Mouse (Mus musculus): ENCODE data around the gene Snx8. TPM values are rescaled to one million over a fixed set of nuclear protein-coding genes. Genes with fewer than 3 reads are reported as not detected.

Snx8 gene
- polyA plus RNA-seq (2015; fragmentation: Nextera tagmentation; extraction: Ambion mirVana), result 35.9 and 45.2 TPM in 2 replicates

GRCm38 (mm10) chr5:140388588-140389576 lies at the start of gene Snx8:
Gene Snx8, minus strand, starts transcription at chr5:140389262.
- peak within 1 kb of the TSS; percentile 68 for H3K4me2 ChIP-seq (ENCODE audit: low read depth, low read length)
- WGBS, result 1% methylated on average over 62 of the region's 63 CpGs
- no peaks in the 10 kb centered on the region for H3K36me3 ChIP-seq (ENCODE audit: control insufficient read depth, insufficient read depth, low read length)
- H3K27ac ChIP-seq (ENCODE audit: low read length), result 0 out of 2 replicates have a peak within 1 kb of the TSS, but pooled peaks have one; percentile 0
- peak; percentile 95 for ATAC-seq
- H3K9me3 ChIP-seq (ENCODE audit: control insufficient read depth, low read length), result no peaks in the 10 kb centered on the region
- no peaks in the 10 kb centered on the region for H3K27me3 ChIP-seq (replicated peaks; ENCODE audit: control insufficient read depth, insufficient read depth, low read length)
- peak within 1 kb of the TSS; percentile 76 for H3K4me3 ChIP-seq (ENCODE audit: low read length)
- peaks cover 8% of the 10 kb centered on the region for H3K4me1 ChIP-seq (ENCODE audit: control insufficient read depth, insufficient read depth, low read length)
- H3K9ac ChIP-seq (ENCODE audit: low read depth, low read length), result peak within 1 kb of the TSS; percentile 67

GRCm38 (mm10) chr5:140425016-140425783 lies 36.1 kb upstream of the Snx8 start:
- WGBS, result 93% methylated on average over 17 of the region's 17 CpGs
- no peaks in the 10 kb centered on the region for H3K27me3 ChIP-seq (replicated peaks; ENCODE audit: control insufficient read depth, insufficient read depth, low read length)
- peaks cover 15% of the 10 kb centered on the region for H3K36me3 ChIP-seq (ENCODE audit: control insufficient read depth, insufficient read depth, low read length)

GRCm38 (mm10) chr5:140420616-140421015 lies 31.6 kb upstream of the Snx8 start:
- H3K27ac ChIP-seq (ENCODE audit: low read length), result no peak overlapping the region
- no peak for ATAC-seq
- H3K36me3 ChIP-seq (ENCODE audit: control insufficient read depth, insufficient read depth, low read length), result no peaks in the 10 kb centered on the region; the same call in 1 of the 2 replicates
- no peaks in the 10 kb centered on the region for H3K27me3 ChIP-seq (replicated peaks; ENCODE audit: control insufficient read depth, insufficient read depth, low read length)
- peaks cover 15% of the 10 kb centered on the region for H3K4me1 ChIP-seq (ENCODE audit: control insufficient read depth, insufficient read depth, low read length)
- H3K9me3 ChIP-seq (ENCODE audit: control insufficient read depth, low read length), result no peaks in the 10 kb centered on the region
- H3K4me2 ChIP-seq (ENCODE audit: low read depth, low read length), result peak overlapping the region; percentile 72
- peak overlapping the region; percentile 94 for H3K9ac ChIP-seq (ENCODE audit: low read depth, low read length)
- WGBS, result 56% methylated on average over 4 of the region's 4 CpGs
- H3K4me3 ChIP-seq (ENCODE audit: low read length), result peak overlapping the region; percentile 72

More at GRCm38 (mm10) chr5:140425016-140425783, 36.1 kb upstream of the Snx8 start:
- Histone ChIP-seq H3K9ac (ENCODE audit: low read depth, low read length) (no peak overlapping the region), H3K4me1 (ENCODE audit: control insufficient read depth, insufficient read depth, low read length) (peaks cover 15% of the 10 kb centered on the region), H3K4me3 (ENCODE audit: low read length) (no peak overlapping the region), H3K4me2 (ENCODE audit: low read depth, low read length) (no peak overlapping the region), H3K27ac (ENCODE audit: low read length) (no peak overlapping the region), H3K9me3 (ENCODE audit: control insufficient read depth, low read length) (no peaks in the 10 kb centered on the region)
- no peak for ATAC-seq

- peak overlapping the region; percentile 64 for H3K27ac ChIP-seq (ENCODE audit: low read length)
- H3K9me3 ChIP-seq (ENCODE audit: control insufficient read depth, low read length), result no peaks in the 10 kb centered on the region
- peak overlapping the region; percentile 72 for H3K4me3 ChIP-seq (ENCODE audit: low read length)
- H3K36me3 ChIP-seq (ENCODE audit: control insufficient read depth, insufficient read depth, low read length), result no peaks in the 10 kb centered on the region; the same call in 1 of the 2 replicates
- no peaks in the 10 kb centered on the region for H3K27me3 ChIP-seq (replicated peaks; ENCODE audit: control insufficient read depth, insufficient read depth, low read length)
- peak; percentile 70 for ATAC-seq
- WGBS, result 0% methylated on average over 62 of the region's 62 CpGs
- H3K9ac ChIP-seq (ENCODE audit: low read depth, low read length), result peak overlapping the region; percentile 94
- H3K4me2 ChIP-seq (ENCODE audit: low read depth, low read length), result peak overlapping the region; percentile 72
- H3K4me1 ChIP-seq (ENCODE audit: control insufficient read depth, insufficient read depth, low read length), result peaks cover 15% of the 10 kb centered on the region
Measured at GRCm38 (mm10) chr5:140419442-140420080, 30.5 kb upstream of the Snx8 start.

GRCm38 (mm10) chr5:140418489-140419441 lies 29.7 kb upstream of the Snx8 start, which contains the start of gene Eif3b:
Gene Eif3b, plus strand, starts transcription at chr5:140419328.
- ATAC-seq, result peak; percentile 95
- H3K9me3 ChIP-seq (ENCODE audit: control insufficient read depth, low read length), result no peaks in the 10 kb centered on the region
- H3K4me1 ChIP-seq (ENCODE audit: control insufficient read depth, insufficient read depth, low read length), result peaks cover 15% of the 10 kb centered on the region
- peak within 1 kb of the TSS; percentile 97 for H3K27ac ChIP-seq (ENCODE audit: low read length)
- H3K4me3 ChIP-seq (ENCODE audit: low read length), result peak within 1 kb of the TSS; percentile 72
- peak within 1 kb of the TSS; percentile 72 for H3K4me2 ChIP-seq (ENCODE audit: low read depth, low read length)
- H3K27me3 ChIP-seq (replicated peaks; ENCODE audit: control insufficient read depth, insufficient read depth, low read length), result no peaks in the 10 kb centered on the region
- H3K36me3 ChIP-seq (ENCODE audit: control insufficient read depth, insufficient read depth, low read length), result no peaks in the 10 kb centered on the region; the same call in 1 of the 2 replicates
- peak within 1 kb of the TSS; percentile 94 for H3K9ac ChIP-seq (ENCODE audit: low read depth, low read length)
- under 1% methylated on average over 65 of the region's 65 CpGs for WGBS

- peak overlapping the region; percentile 72 for H3K4me3 ChIP-seq (ENCODE audit: low read length)
- H3K27ac ChIP-seq (ENCODE audit: low read length), result peak overlapping the region; percentile 97
- under 1% methylated on average over 12 of the region's 12 CpGs for WGBS
- peak overlapping the region; percentile 84 for H3K9ac ChIP-seq (ENCODE audit: low read depth, low read length)
- H3K4me2 ChIP-seq (ENCODE audit: low read depth, low read length), result peak overlapping the region; percentile 65
- peaks cover 15% of the 10 kb centered on the region for H3K4me1 ChIP-seq (ENCODE audit: control insufficient read depth, insufficient read depth, low read length)
- no peaks in the 10 kb centered on the region; the same call in 1 of the 2 replicates for H3K36me3 ChIP-seq (ENCODE audit: control insufficient read depth, insufficient read depth, low read length)
- no peaks in the 10 kb centered on the region for H3K27me3 ChIP-seq (replicated peaks; ENCODE audit: control insufficient read depth, insufficient read depth, low read length)
- H3K9me3 ChIP-seq (ENCODE audit: control insufficient read depth, low read length), result no peaks in the 10 kb centered on the region
- peak; percentile 19; the same call in 1 of the 2 replicates for ATAC-seq
Measured at GRCm38 (mm10) chr5:140418106-140418488, 29.0 kb upstream of the Snx8 start.

- H3K36me3 ChIP-seq (ENCODE audit: control insufficient read depth, insufficient read depth, low read length), result no peaks in the 10 kb centered on the region
- WGBS, result 58% methylated on average over 4 of the region's 4 CpGs
- H3K27me3 ChIP-seq (replicated peaks; ENCODE audit: control insufficient read depth, insufficient read depth, low read length), result no peaks in the 10 kb centered on the region
- H3K4me3 ChIP-seq (ENCODE audit: low read length), result no peak overlapping the region
- H3K9ac ChIP-seq (ENCODE audit: low read depth, low read length), result no peak overlapping the region; the same call in 1 of the 2 replicates
- no peak overlapping the region for H3K27ac ChIP-seq (ENCODE audit: low read length)
- H3K4me1 ChIP-seq (ENCODE audit: control insufficient read depth, insufficient read depth, low read length), result no peaks in the 10 kb centered on the region
- H3K9me3 ChIP-seq (ENCODE audit: control insufficient read depth, low read length), result no peaks in the 10 kb centered on the region
- ATAC-seq, result no peak
- no peak overlapping the region for H3K4me2 ChIP-seq (ENCODE audit: low read depth, low read length)
Measured at GRCm38 (mm10) chr5:140414647-140415046, 25.6 kb upstream of the Snx8 start.

- WGBS, result 38% methylated on average over 8 of the region's 8 CpGs
- no peaks in the 10 kb centered on the region for H3K36me3 ChIP-seq (ENCODE audit: control insufficient read depth, insufficient read depth, low read length)
- no peaks in the 10 kb centered on the region for H3K27me3 ChIP-seq (replicated peaks; ENCODE audit: control insufficient read depth, insufficient read depth, low read length)
- H3K27ac ChIP-seq (ENCODE audit: low read length), result no peak overlapping the region
- H3K4me1 ChIP-seq (ENCODE audit: control insufficient read depth, insufficient read depth, low read length), result no peaks in the 10 kb centered on the region
- ATAC-seq, result no peak
- H3K9me3 ChIP-seq (ENCODE audit: control insufficient read depth, low read length), result no peaks in the 10 kb centered on the region
- no peak overlapping the region for H3K4me3 ChIP-seq (ENCODE audit: low read length)
- no peak overlapping the region for H3K9ac ChIP-seq (ENCODE audit: low read depth, low read length)
- no peak overlapping the region for H3K4me2 ChIP-seq (ENCODE audit: low read depth, low read length)
Measured at GRCm38 (mm10) chr5:140411339-140411738, 22.3 kb upstream of the Snx8 start.
